In genomic region chr13:22013716-22014115, GRCm38 (mm10) we compare ENCODE assay signal across 11 mouse cellular contexts. TPM values are rescaled to one million over a fixed set of nuclear protein-coding genes. Genes with fewer than 3 reads are reported as not detected.
DNase-seq lines count a peak whose midpoint lies in the region; ATAC-seq and TF ChIP-seq lines count a peak whose summit lies in the region.
"Had no signal": no experiment of that assay in that cellular context is flagged by ENCODE, and none has a peak within 500 bp of the region (broad histone marks: within the 10 kb centered on the region; RNA-seq: fewer than 3 reads in every experiment).

No protein-coding gene starts in this region.

- no peak overlapping the region for H3K4me2 ChIP-seq in intestine, embryonic 14.5 days (ENCODE audit: low read length)
- no peak overlapping the region for H3K4me2 ChIP-seq in intestine, postnatal 0 days (replicated peaks; ENCODE audit: low read depth)
- H3K4me2 ChIP-seq in midbrain, embryonic 11.5 days: no peak overlapping the region
- no peak overlapping the region for H3K4me2 ChIP-seq in midbrain, embryonic 14.5 days (ENCODE audit: low read length)
- H3K4me2 ChIP-seq in liver, postnatal 0 days (ENCODE audit: low read depth, low read length): peak overlapping the region; percentile 55

- TF ChIP-seq CTCF in intestine, postnatal 0 days (IDR thresholded peaks at IDR 0.05; ENCODE audit: low read depth): no peak
- TF ChIP-seq CTCF in liver, postnatal 0 days (IDR thresholded peaks at IDR 0.05; ENCODE audit: low read depth): no peak

- no peak overlapping the region for H3K4me3 ChIP-seq in intestine, embryonic 14.5 days (ENCODE audit: low read depth, low read length)
- H3K4me3 ChIP-seq in intestine, postnatal 0 days (ENCODE audit: low read depth, low read length): no peak overlapping the region
- H3K4me3 ChIP-seq in midbrain, embryonic 11.5 days (ENCODE audit: low read depth, low read length): no peak overlapping the region
- no peak overlapping the region for H3K4me3 ChIP-seq in midbrain, embryonic 14.5 days (replicated peaks; ENCODE audit: low read depth, low read length)
- peak overlapping the region; percentile 27; the same call in 1 of the 2 replicates for H3K4me3 ChIP-seq in liver, postnatal 0 days (ENCODE audit: low read depth, low read length)

- H3K27ac ChIP-seq in intestine, embryonic 14.5 days (ENCODE audit: low read depth): no peak overlapping the region
- no peak overlapping the region for H3K27ac ChIP-seq in intestine, postnatal 0 days (ENCODE audit: low read depth, low read length)
- H3K27ac ChIP-seq in midbrain, embryonic 11.5 days (ENCODE audit: low read depth, low read length): no peak overlapping the region
- H3K27ac ChIP-seq in midbrain, embryonic 14.5 days (replicated peaks; ENCODE audit: low read depth, low read length): no peak overlapping the region
- H3K27ac ChIP-seq in liver, postnatal 0 days (ENCODE audit: low read depth): no peak overlapping the region

- WGBS in intestine, embryonic 14.5 days: 18% methylated on average over 13 of the region's 13 CpGs
- WGBS in intestine, postnatal 0 days: 16% methylated on average over 13 of the region's 13 CpGs
- 20% methylated on average over 13 of the region's 13 CpGs for WGBS in midbrain, embryonic 11.5 days
- 18% methylated on average over 13 of the region's 13 CpGs for WGBS in midbrain, embryonic 14.5 days
- 19% methylated on average over 13 of the region's 13 CpGs for WGBS in liver, postnatal 0 days (ENCODE audit: insufficient replicate concordance)

- no peak for ATAC-seq in intestine, embryonic 14.5 days (replicated peaks; ENCODE audit: low FRiP score, low TSS enrichment, low read depth)
- no peak for ATAC-seq in intestine, postnatal 0 days
- ATAC-seq in midbrain, embryonic 11.5 days (ENCODE audit: low FRiP score): no peak
- no peak for ATAC-seq in midbrain, embryonic 14.5 days (ENCODE audit: low FRiP score, low TSS enrichment)
- no peak for ATAC-seq in liver, postnatal 0 days
- ATAC-seq: activated CD4-positive, CD25-positive, alpha-beta regulatory T cell, adult 4 months had no signal

- H3K9me3 ChIP-seq in intestine, embryonic 14.5 days (ENCODE audit: control insufficient read depth, low read length): no peaks in the 10 kb centered on the region
- no peaks in the 10 kb centered on the region for H3K9me3 ChIP-seq in intestine, postnatal 0 days (ENCODE audit: control insufficient read depth)
- H3K9me3 ChIP-seq in midbrain, embryonic 11.5 days (ENCODE audit: control insufficient read depth, low read length): peaks cover 3% of the 10 kb centered on the region; the same call in 1 of the 2 replicates
- 0 out of 2 replicates have a peak, but pooled peaks cover 3% of the 10 kb centered on the region for H3K9me3 ChIP-seq in midbrain, embryonic 14.5 days (ENCODE audit: control insufficient read depth, low read length)
- no peaks in the 10 kb centered on the region for H3K9me3 ChIP-seq in liver, postnatal 0 days (ENCODE audit: low read length)
- H3K9me3 ChIP-seq: G1E had no signal

- H3K27me3 ChIP-seq in intestine, embryonic 14.5 days (replicated peaks; ENCODE audit: control insufficient read depth, insufficient read depth, low read length): peaks cover 70% of the 10 kb centered on the region
- peaks cover 63% of the 10 kb centered on the region for H3K27me3 ChIP-seq in intestine, postnatal 0 days (replicated peaks; ENCODE audit: control insufficient read depth, insufficient read depth, low read length)
- peaks cover 68% of the 10 kb centered on the region for H3K27me3 ChIP-seq in midbrain, embryonic 11.5 days (ENCODE audit: control insufficient read depth, insufficient read depth, low read length)
- peaks cover 86% of the 10 kb centered on the region for H3K27me3 ChIP-seq in midbrain, embryonic 14.5 days (ENCODE audit: control insufficient read depth, insufficient read depth, low read length)
- peaks cover 47% of the 10 kb centered on the region for H3K27me3 ChIP-seq in liver, postnatal 0 days (ENCODE audit: insufficient read depth, low read length)

- H3K36me3 ChIP-seq in intestine, embryonic 14.5 days (ENCODE audit: control insufficient read depth, insufficient read depth, low read length): no peaks in the 10 kb centered on the region
- H3K36me3 ChIP-seq in intestine, postnatal 0 days (ENCODE audit: control insufficient read depth, insufficient read depth): no peaks in the 10 kb centered on the region
- H3K36me3 ChIP-seq in midbrain, embryonic 11.5 days (ENCODE audit: control insufficient read depth, insufficient read depth, low read length): no peaks in the 10 kb centered on the region
- H3K36me3 ChIP-seq in midbrain, embryonic 14.5 days (ENCODE audit: control insufficient read depth, insufficient read depth, low read length): no peaks in the 10 kb centered on the region
- no peaks in the 10 kb centered on the region for H3K36me3 ChIP-seq in liver, postnatal 0 days (replicated peaks; ENCODE audit: insufficient read depth, low read length)
- H3K36me3 ChIP-seq: G1E had no signal

- H3K4me1 ChIP-seq in intestine, embryonic 14.5 days (replicated peaks; ENCODE audit: control insufficient read depth, insufficient read depth, low read length): 0 out of 2 replicates have a peak, but pooled peaks cover 8% of the 10 kb centered on the region
- 0 out of 2 replicates have a peak, but pooled peaks cover 3% of the 10 kb centered on the region for H3K4me1 ChIP-seq in intestine, postnatal 0 days (replicated peaks; ENCODE audit: control insufficient read depth, insufficient read depth, low read length)
- no peaks in the 10 kb centered on the region for H3K4me1 ChIP-seq in midbrain, embryonic 11.5 days (ENCODE audit: control insufficient read depth, insufficient read depth, low read length)
- H3K4me1 ChIP-seq in midbrain, embryonic 14.5 days (ENCODE audit: control insufficient read depth, insufficient read depth, low read length): no peaks in the 10 kb centered on the region
- H3K4me1 ChIP-seq in liver, postnatal 0 days (ENCODE audit: insufficient read depth): peaks cover 17% of the 10 kb centered on the region

- peak; percentile 53 for DNase-seq in embryo, embryonic 10.5 days (ENCODE audit: low spot score)
- DNase-seq in embryo, embryonic 10 days (ENCODE audit: low spot score): no peak
- DNase-seq in intestine, embryonic 14.5 days (ENCODE audit: low spot score): peak; percentile 58
- DNase-seq in midbrain, embryonic 11.5 days (ENCODE audit: low spot score, missing footprints): peak; percentile 94
- no peak for DNase-seq in midbrain, embryonic 14.5 days
- DNase-seq in liver, postnatal 0 days: no peak
- no peak for DNase-seq in MN1 (ENCODE audit: low spot score)
- DNase-seq: cerebellum, adult 9-11 months had no signal

- no peak for TF ChIP-seq EP300 in liver, postnatal 0 days (IDR thresholded peaks at IDR 0.05; ENCODE audit: low read depth)

- no peak overlapping the region for H3K9ac ChIP-seq in intestine, embryonic 14.5 days (ENCODE audit: low read length)
- no peak overlapping the region for H3K9ac ChIP-seq in intestine, postnatal 0 days (ENCODE audit: low read depth, low read length)
- H3K9ac ChIP-seq in midbrain, embryonic 11.5 days (ENCODE audit: low read length): no peak overlapping the region
- no peak overlapping the region for H3K9ac ChIP-seq in midbrain, embryonic 14.5 days (replicated peaks; ENCODE audit: low read length)
- no peak overlapping the region for H3K9ac ChIP-seq in liver, postnatal 0 days (replicated peaks)

RNA-seq across cellular contexts. Expression of gene Prss16, which starts 4.2 kb away (rescaled TPM):
- 0.46 and 1.1 TPM in 2 replicates for polyA plus RNA-seq in intestine, embryonic 14.5 days (2014; fragmentation: Nextera tagmentation; extraction: Ambion mirVana)
- 4.0 and 4.1 TPM in 2 replicates for polyA plus RNA-seq in intestine, postnatal 0 days (2015; fragmentation: Nextera tagmentation; extraction: Ambion mirVana)
- polyA plus RNA-seq in midbrain, embryonic 11.5 days (2014; fragmentation: Nextera tagmentation; extraction: Ambion mirVana): 0.10 and 0.37 TPM in 2 replicates
- not detected in 2 replicates for polyA plus RNA-seq in midbrain, embryonic 14.5 days (2014; fragmentation: Nextera tagmentation; extraction: Ambion mirVana)
- polyA plus RNA-seq in liver, postnatal 0 days (2015; fragmentation: Nextera tagmentation; extraction: Ambion mirVana): 0.92 and 1.1 TPM in 2 replicates

RNA-seq across cellular contexts. Expression of gene Hist1h2ah, which starts 21.7 kb away (rescaled TPM):
- polyA plus RNA-seq in intestine, embryonic 14.5 days (2014; fragmentation: Nextera tagmentation; extraction: Ambion mirVana): 11.8 and 19.7 TPM in 2 replicates
- polyA plus RNA-seq in intestine, postnatal 0 days (2015; fragmentation: Nextera tagmentation; extraction: Ambion mirVana): 3.4 and 5.3 TPM in 2 replicates
- 6.3 and 6.8 TPM in 2 replicates for polyA plus RNA-seq in midbrain, embryonic 11.5 days (2014; fragmentation: Nextera tagmentation; extraction: Ambion mirVana)
- not detected in 2 replicates for polyA plus RNA-seq in midbrain, embryonic 14.5 days (2014; fragmentation: Nextera tagmentation; extraction: Ambion mirVana)
- polyA plus RNA-seq in liver, postnatal 0 days (2015; fragmentation: Nextera tagmentation; extraction: Ambion mirVana): 8.6 and 9.9 TPM in 2 replicates

RNA-seq across cellular contexts. Expression of gene Hist1h2bk, which starts 22.0 kb away (rescaled TPM):
- polyA plus RNA-seq in intestine, embryonic 14.5 days (2014; fragmentation: Nextera tagmentation; extraction: Ambion mirVana): 5.2 and 7.5 TPM in 2 replicates
- polyA plus RNA-seq in intestine, postnatal 0 days (2015; fragmentation: Nextera tagmentation; extraction: Ambion mirVana): 0.90 and 1.8 TPM in 2 replicates
- 9.9 and 11.3 TPM in 2 replicates for polyA plus RNA-seq in midbrain, embryonic 11.5 days (2014; fragmentation: Nextera tagmentation; extraction: Ambion mirVana)
- polyA plus RNA-seq in midbrain, embryonic 14.5 days (2014; fragmentation: Nextera tagmentation; extraction: Ambion mirVana): 0.86 and 1.1 TPM in 2 replicates
- 1.7 and 2.2 TPM in 2 replicates for polyA plus RNA-seq in liver, postnatal 0 days (2015; fragmentation: Nextera tagmentation; extraction: Ambion mirVana)

RNA-seq across cellular contexts. Expression of gene Hist1h4i, which starts 27.4 kb away (rescaled TPM):
- polyA plus RNA-seq in intestine, embryonic 14.5 days (2014; fragmentation: Nextera tagmentation; extraction: Ambion mirVana): 18.9 and 19.6 TPM in 2 replicates
- polyA plus RNA-seq in intestine, postnatal 0 days (2015; fragmentation: Nextera tagmentation; extraction: Ambion mirVana): 9.4 and 9.9 TPM in 2 replicates
- polyA plus RNA-seq in midbrain, embryonic 11.5 days (2014; fragmentation: Nextera tagmentation; extraction: Ambion mirVana): 43.8 and 43.9 TPM in 2 replicates
- polyA plus RNA-seq in midbrain, embryonic 14.5 days (2014; fragmentation: Nextera tagmentation; extraction: Ambion mirVana): 6.6 and 6.8 TPM in 2 replicates
- polyA plus RNA-seq in liver, postnatal 0 days (2015; fragmentation: Nextera tagmentation; extraction: Ambion mirVana): 18.0 and 18.3 TPM in 2 replicates

RNA-seq across cellular contexts. Expression of gene Hist1h2ag, which starts 29.0 kb away (rescaled TPM):
- polyA plus RNA-seq in intestine, embryonic 14.5 days (2014; fragmentation: Nextera tagmentation; extraction: Ambion mirVana): 47.9 and 67.6 TPM in 2 replicates
- polyA plus RNA-seq in intestine, postnatal 0 days (2015; fragmentation: Nextera tagmentation; extraction: Ambion mirVana): 12.9 and 16.0 TPM in 2 replicates
- polyA plus RNA-seq in midbrain, embryonic 11.5 days (2014; fragmentation: Nextera tagmentation; extraction: Ambion mirVana): 46.4 and 70.6 TPM in 2 replicates
- 9.4 and 11.7 TPM in 2 replicates for polyA plus RNA-seq in midbrain, embryonic 14.5 days (2014; fragmentation: Nextera tagmentation; extraction: Ambion mirVana)
- 7.4 and 9.4 TPM in 2 replicates for polyA plus RNA-seq in liver, postnatal 0 days (2015; fragmentation: Nextera tagmentation; extraction: Ambion mirVana)
- polyA plus RNA-seq: activated CD4-positive, CD25-positive, alpha-beta regulatory T cell, adult 4 months had no signal

Comparison
In these comparisons a context has a peak if more than half of its experiments do, and no peak if none do; other contexts are left out.
1. DNase-seq: peak in embryo, embryonic 10.5 days (single experiment), intestine, embryonic 14.5 days (single experiment) and midbrain, embryonic 11.5 days (single experiment); none in embryo, embryonic 10 days (single experiment), midbrain, embryonic 14.5 days (single experiment), liver, postnatal 0 days (single experiment) and MN1 (single experiment).